Mouse (Mus musculus) adrenal gland, postnatal 0 days (tissue): Measurements from ENCODE around the gene 2810021J22Rik. TPM values are rescaled to one million over a fixed set of nuclear protein-coding genes. Genes with fewer than 3 reads are reported as not detected.

ENCODE experiments used
- polyA plus RNA-seq: library from polyadenylated mRNA; unstranded; fragments of >200 nt; fragmentation: Nextera tagmentation; extraction: Ambion mirVana; gene quantifications from 2 replicates; pipeline ENCODE4 v1.2.1, GENCODE M21; 2015

Gene 2810021J22Rik
- 4.5 and 5.1 TPM in 2 replicates for polyA plus RNA-seq

GRCm38 (mm10) chr11:58867039-58867953 is at the start of gene 2810021J22Rik:
Gene 2810021J22Rik, plus strand, starts transcription at chr11:58867216.

GRCm38 (mm10) chr11:58828937-58829336 is 38.1 kb upstream of the 2810021J22Rik start, which contains the start of gene Olfr312:
Gene Olfr312, plus strand, starts transcription at chr11:58829237.

GRCm38 (mm10) chr11:58838951-58839350 is 28.1 kb upstream of the 2810021J22Rik start, which contains the start of gene Olfr311:
Gene Olfr311, plus strand, starts transcription at chr11:58839251.

GRCm38 (mm10) chr11:58846919-58847461 is 20.0 kb upstream of the 2810021J22Rik start, which contains the start of gene Gm12258:
Gene Gm12258, plus strand, starts transcription at chr11:58847158.

GRCm38 (mm10) chr11:58903511-58904409 is 36.7 kb downstream of the 2810021J22Rik start, which contains the start of gene Zfp39:
Gene Zfp39, minus strand, starts transcription at chr11:58904225.

GRCm38 (mm10) chr11:58917745-58918366 is 50.8 kb downstream of the 2810021J22Rik start, which contains the start of gene Btnl10:
Gene Btnl10, plus strand, starts transcription at chr11:58917908.

Other genes with a start within 250 kb of the 2810021J22Rik start
- gene Olfr323, start 236.7 kb upstream of the 2810021J22Rik start, polyA plus RNA-seq = not detected in 2 replicates
- 0.20 and 1.0 TPM in 2 replicates for gene Trim58, start 226.8 kb upstream of the 2810021J22Rik start, polyA plus RNA-seq
- gene Olfr322, start 208.4 kb upstream of the 2810021J22Rik start, polyA plus RNA-seq = not detected in 2 replicates
- gene Olfr320, start 186.1 kb upstream of the 2810021J22Rik start, polyA plus RNA-seq = not detected in 2 replicates
- gene Olfr319, start 168.1 kb upstream of the 2810021J22Rik start, polyA plus RNA-seq = not detected in 2 replicates
- gene Olfr318, start 143.2 kb upstream of the 2810021J22Rik start, polyA plus RNA-seq = not detected in 2 replicates
- not detected in 2 replicates for gene Olfr317, start 128.0 kb upstream of the 2810021J22Rik start, polyA plus RNA-seq
- gene Olfr316, start 114.5 kb upstream of the 2810021J22Rik start, polyA plus RNA-seq = not detected in 2 replicates
- gene Olfr315, start 94.0 kb upstream of the 2810021J22Rik start, polyA plus RNA-seq = not detected in 2 replicates
- gene Olfr314, start 84.3 kb upstream of the 2810021J22Rik start, polyA plus RNA-seq = not detected in 2 replicates
- 20.7 and 23.2 TPM in 2 replicates for gene Fam183b, start 65.3 kb upstream of the 2810021J22Rik start, polyA plus RNA-seq
- not detected in 2 replicates for gene Olfr313, start 52.2 kb upstream of the 2810021J22Rik start, polyA plus RNA-seq
- gene Olfr312, start 38.0 kb upstream of the 2810021J22Rik start, polyA plus RNA-seq = not detected in 2 replicates
- gene Olfr311, start 28.0 kb upstream of the 2810021J22Rik start, polyA plus RNA-seq = not detected in 2 replicates
- 4.3 and 5.0 TPM in 2 replicates for gene Gm12258, start 20.1 kb upstream of the 2810021J22Rik start, polyA plus RNA-seq
- gene Zfp39, start 37.0 kb downstream of the 2810021J22Rik start, polyA plus RNA-seq = 4.0 and 4.4 TPM in 2 replicates
- 0.63 TPM in 1 of 2 replicates, not detected in the other for gene Btnl10, start 50.7 kb downstream of the 2810021J22Rik start, polyA plus RNA-seq
- 206 and 211 TPM in 2 replicates for gene Rnf187, start 71.7 kb downstream of the 2810021J22Rik start, polyA plus RNA-seq
- gene Hist3h2ba, start 81.7 kb downstream of the 2810021J22Rik start, polyA plus RNA-seq = 41.7 and 56.5 TPM in 2 replicates
- gene Hist3h2a, start 87.5 kb downstream of the 2810021J22Rik start, polyA plus RNA-seq = 32.6 and 35.6 TPM in 2 replicates
- 0.19 TPM in 2 replicates for gene Trim17, start 87.5 kb downstream of the 2810021J22Rik start, polyA plus RNA-seq
- gene Trim11, start 110.9 kb downstream of the 2810021J22Rik start, polyA plus RNA-seq = 10.5 and 18.0 TPM in 2 replicates